Mouse (Mus musculus): ENCODE results near the gene Rab44. TPM values are rescaled to one million over a fixed set of nuclear protein-coding genes. Genes with fewer than 3 reads are reported as not detected.
A peak's percentile ranks its signal among the peaks of the same experiment; 100 is the strongest.

Gene Rab44
- polyA plus RNA-seq, 1 experiment from 2014 or later, result 1.4 TPM

GRCm38 (mm10) chr17:29167371-29167770 is 53.4 kb downstream of the Rab44 start:
- ATAC-seq (ENCODE audit: low FRiP score, low TSS enrichment), result no peak
- no peaks in the 10 kb centered on the region for H3K36me3 ChIP-seq (ENCODE audit: control insufficient read depth, insufficient read depth, low read length)
- H3K4me3 ChIP-seq (ENCODE audit: low read depth, low read length), result no peak overlapping the region
- H3K27me3 ChIP-seq (ENCODE audit: control insufficient read depth, insufficient read depth, low read length), result no peaks in the 10 kb centered on the region
- H3K4me1 ChIP-seq (replicated peaks; ENCODE audit: control insufficient read depth, insufficient read depth), result peaks cover 4% of the 10 kb centered on the region
- peak; percentile 45 for DNase-seq (ENCODE audit: low spot score)
- H3K4me2 ChIP-seq (replicated peaks; ENCODE audit: low read depth), result no peak overlapping the region
- TF ChIP-seq CTCF (IDR thresholded peaks at IDR 0.05; ENCODE audit: low read depth) (no peak), EP300 (optimal IDR thresholded peaks at IDR 0.05) (no peak)
- 60% methylated on average over 6 of the region's 6 CpGs for WGBS
- H3K9ac ChIP-seq (ENCODE audit: low read length), result peak overlapping the region; percentile 13; the same call in 1 of the 2 replicates
- peak overlapping the region; percentile 81 for H3K27ac ChIP-seq (replicated peaks)
- H3K9me3 ChIP-seq (ENCODE audit: control insufficient read depth, low read length), result no peaks in the 10 kb centered on the region

- Histone ChIP-seq H3K27me3 (ENCODE audit: control insufficient read depth, insufficient read depth, low read length) (no peaks in the 10 kb centered on the region), H3K4me1 (replicated peaks; ENCODE audit: control insufficient read depth, insufficient read depth) (peaks cover 4% of the 10 kb centered on the region), H3K4me3 (ENCODE audit: low read depth, low read length) (no peak overlapping the region), H3K4me2 (replicated peaks; ENCODE audit: low read depth) (no peak overlapping the region), H3K36me3 (ENCODE audit: control insufficient read depth, insufficient read depth, low read length) (no peaks in the 10 kb centered on the region), H3K27ac (replicated peaks) (no peak overlapping the region), H3K9ac (ENCODE audit: low read length) (no peak overlapping the region), H3K9me3 (ENCODE audit: control insufficient read depth, low read length) (no peaks in the 10 kb centered on the region)
- WGBS, result 89% methylated on average over 4 of the region's 4 CpGs
- DNase-seq (ENCODE audit: low spot score), result no peak
- no peak for ATAC-seq (ENCODE audit: low FRiP score, low TSS enrichment)
- no peak for TF ChIP-seq CTCF (IDR thresholded peaks at IDR 0.05; ENCODE audit: low read depth)
- TF ChIP-seq EP300 (optimal IDR thresholded peaks at IDR 0.05), result no peak
These were observed 54.5 kb downstream of the Rab44 start for GRCm38 (mm10) chr17:29168438-29168837.

GRCm38 (mm10) chr17:29168996-29169601 is 55.2 kb downstream of the Rab44 start:
- Histone ChIP-seq H3K4me3 (ENCODE audit: low read depth, low read length) (no peak overlapping the region), H3K9me3 (ENCODE audit: control insufficient read depth, low read length) (no peaks in the 10 kb centered on the region), H3K4me2 (replicated peaks; ENCODE audit: low read depth) (no peak overlapping the region), H3K36me3 (ENCODE audit: control insufficient read depth, insufficient read depth, low read length) (no peaks in the 10 kb centered on the region), H3K9ac (ENCODE audit: low read length) (no peak overlapping the region), H3K27ac (replicated peaks) (0 out of 2 replicates have a peak overlapping the region, but pooled peaks have one; percentile 4), H3K27me3 (ENCODE audit: control insufficient read depth, insufficient read depth, low read length) (no peaks in the 10 kb centered on the region), H3K4me1 (replicated peaks; ENCODE audit: control insufficient read depth, insufficient read depth) (peaks cover 4% of the 10 kb centered on the region)
- ATAC-seq (ENCODE audit: low FRiP score, low TSS enrichment) (no peak), DNase-seq (ENCODE audit: low spot score) (peak; percentile 25)
- TF ChIP-seq CTCF (IDR thresholded peaks at IDR 0.05; ENCODE audit: low read depth) (peak; percentile 71), EP300 (optimal IDR thresholded peaks at IDR 0.05) (no peak)
- 61% methylated on average over 12 of the region's 12 CpGs for WGBS

- H3K9me3 ChIP-seq (ENCODE audit: control insufficient read depth, low read length), result no peaks in the 10 kb centered on the region
- no peak overlapping the region for H3K4me2 ChIP-seq (replicated peaks; ENCODE audit: low read depth)
- no peaks in the 10 kb centered on the region for H3K27me3 ChIP-seq (ENCODE audit: control insufficient read depth, insufficient read depth, low read length)
- DNase-seq (ENCODE audit: low spot score), result no peak
- no peak for ATAC-seq (ENCODE audit: low FRiP score, low TSS enrichment)
- H3K4me3 ChIP-seq (ENCODE audit: low read depth, low read length), result no peak overlapping the region
- H3K9ac ChIP-seq (ENCODE audit: low read length), result no peak overlapping the region
- H3K36me3 ChIP-seq (ENCODE audit: control insufficient read depth, insufficient read depth, low read length), result no peaks in the 10 kb centered on the region
- 55% methylated on average over 14 of the region's 14 CpGs for WGBS
- no peak for TF ChIP-seq CTCF (IDR thresholded peaks at IDR 0.05; ENCODE audit: low read depth)
- peaks cover 4% of the 10 kb centered on the region for H3K4me1 ChIP-seq (replicated peaks; ENCODE audit: control insufficient read depth, insufficient read depth)
- no peak overlapping the region for H3K27ac ChIP-seq (replicated peaks)
These were observed 56.6 kb downstream of the Rab44 start for GRCm38 (mm10) chr17:29170431-29171000.

- no peak overlapping the region for H3K4me3 ChIP-seq (ENCODE audit: low read depth, low read length)
- DNase-seq (ENCODE audit: low spot score) (peak; percentile 88), ATAC-seq (ENCODE audit: low FRiP score, low TSS enrichment) (peak; percentile 65; the same call in 1 of the 2 replicates)
- H3K9ac ChIP-seq (ENCODE audit: low read length), result no peak overlapping the region
- no peaks in the 10 kb centered on the region for H3K9me3 ChIP-seq (ENCODE audit: control insufficient read depth, low read length)
- H3K27ac ChIP-seq (replicated peaks), result no peak overlapping the region
- peaks cover 2% of the 10 kb centered on the region for H3K4me1 ChIP-seq (replicated peaks; ENCODE audit: control insufficient read depth, insufficient read depth)
- 18% methylated on average over 14 of the region's 14 CpGs for WGBS
- no peaks in the 10 kb centered on the region for H3K27me3 ChIP-seq (ENCODE audit: control insufficient read depth, insufficient read depth, low read length)
- H3K36me3 ChIP-seq (ENCODE audit: control insufficient read depth, insufficient read depth, low read length), result no peaks in the 10 kb centered on the region
- H3K4me2 ChIP-seq (replicated peaks; ENCODE audit: low read depth), result no peak overlapping the region
- TF ChIP-seq EP300 (optimal IDR thresholded peaks at IDR 0.05) (no peak), CTCF (IDR thresholded peaks at IDR 0.05; ENCODE audit: low read depth) (peak; percentile 98)
These were observed 57.2 kb downstream of the Rab44 start for GRCm38 (mm10) chr17:29171001-29171772.

GRCm38 (mm10) chr17:29172062-29172461 is 58.1 kb downstream of the Rab44 start:
- no peaks in the 10 kb centered on the region for H3K9me3 ChIP-seq (ENCODE audit: control insufficient read depth, low read length)
- no peaks in the 10 kb centered on the region for H3K27me3 ChIP-seq (ENCODE audit: control insufficient read depth, insufficient read depth, low read length)
- no peak overlapping the region for H3K4me2 ChIP-seq (replicated peaks; ENCODE audit: low read depth)
- H3K27ac ChIP-seq (replicated peaks), result no peak overlapping the region
- H3K9ac ChIP-seq (ENCODE audit: low read length), result no peak overlapping the region
- TF ChIP-seq CTCF (IDR thresholded peaks at IDR 0.05; ENCODE audit: low read depth) (no peak), EP300 (optimal IDR thresholded peaks at IDR 0.05) (no peak)
- no peaks in the 10 kb centered on the region; the same call in 1 of the 2 replicates for H3K4me1 ChIP-seq (replicated peaks; ENCODE audit: control insufficient read depth, insufficient read depth)
- 46% methylated on average over 10 of the region's 10 CpGs for whole genome bisulfite sequencing
- no peak for ATAC-seq (ENCODE audit: low FRiP score, low TSS enrichment)
- no peaks in the 10 kb centered on the region for H3K36me3 ChIP-seq (ENCODE audit: control insufficient read depth, insufficient read depth, low read length)
- no peak overlapping the region for H3K4me3 ChIP-seq (ENCODE audit: low read depth, low read length)
- no peak for DNase-seq (ENCODE audit: low spot score)
